In genomic region chr7:121289737-121290136, GRCm38 (mm10) we compare ENCODE assay signal across 11 mouse cellular contexts.
"Had no signal": no experiment of that assay in that cellular context is flagged by ENCODE, and none has a peak within 500 bp of the region (broad histone marks: within the 10 kb centered on the region; RNA-seq: fewer than 3 reads in every experiment).

No protein-coding gene starts in this region.

- DNase-seq: kidney, adult 2 months; kidney, postnatal 25 days; layer of hippocampus, adult 9-11 months; liver, embryonic 13.5 days; lung, adult 2 months; lung, postnatal 14 days; lung, postnatal 4 days; midbrain, embryonic 14.5 days; thymus, adult 18-20 months; thymus, postnatal 36 days had no signal

- ATAC-seq: intestine, postnatal 0 days had no signal
